Mouse (Mus musculus): ENCODE results near the gene Agk. TPM values are rescaled to one million over a fixed set of nuclear protein-coding genes. Genes with fewer than 3 reads are reported as not detected.
A peak's percentile ranks its signal among the peaks of the same experiment; 100 is the strongest.

Gene Agk
- polyA plus RNA-seq, 1 experiment from 2014 or later = 68.2 TPM

DNA sequence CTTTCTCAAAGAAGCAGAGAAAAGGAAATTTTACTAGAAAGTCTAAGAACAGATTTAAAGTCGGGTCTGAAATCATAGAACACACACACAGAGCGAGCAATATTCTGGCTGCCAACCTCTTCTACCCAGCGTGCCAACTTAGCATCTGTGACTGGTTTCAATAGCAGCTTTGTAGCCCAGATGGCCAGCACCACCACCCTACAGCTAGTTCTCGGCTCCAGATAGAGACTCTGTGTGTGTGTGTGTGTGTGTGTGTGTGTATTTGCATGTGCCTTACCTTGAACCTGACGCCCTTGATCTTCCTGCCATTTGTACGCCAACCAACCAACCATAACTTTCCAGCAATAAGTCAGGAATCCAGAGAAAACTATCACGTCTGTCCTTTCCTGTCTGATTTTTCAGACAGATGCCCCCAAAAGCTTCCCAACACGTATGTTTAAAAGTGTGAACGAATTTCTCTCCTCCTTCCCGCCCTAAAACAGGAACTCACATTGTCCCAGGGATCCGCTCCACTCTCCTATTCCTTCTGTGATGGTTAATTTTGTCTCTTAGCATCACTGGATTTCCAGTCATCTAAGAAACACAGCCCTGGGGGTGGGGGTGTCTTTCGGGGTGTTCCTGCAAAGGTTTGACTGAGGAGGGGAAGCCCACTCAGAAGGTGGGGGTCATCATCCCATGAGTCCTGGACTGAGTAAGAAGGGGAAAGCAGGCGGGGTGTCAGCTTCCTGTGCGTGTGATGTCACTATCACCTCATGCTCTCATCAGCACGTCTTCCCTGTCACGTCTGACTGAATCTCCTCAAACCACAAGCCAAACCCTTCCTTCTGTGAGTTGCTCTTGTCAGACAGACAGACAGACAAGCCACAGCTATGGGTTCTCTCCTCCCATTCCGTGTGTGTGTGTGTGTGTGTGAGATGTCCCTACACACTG lies 107.6 kb downstream of the Agk start:
- ATAC-seq = 0 out of 2 replicates have a peak, but pooled peaks have one; percentile 4
- H3K27me3 ChIP-seq (replicated peaks; ENCODE audit: control insufficient read depth, insufficient read depth, low read length) = no peaks in the 10 kb centered on the region
- peak overlapping the region; percentile 42; the same call in 1 of the 2 replicates for H3K27ac ChIP-seq (ENCODE audit: low read depth, low read length)
- no peaks in the 10 kb centered on the region for H3K36me3 ChIP-seq (ENCODE audit: control insufficient read depth, insufficient read depth, low read length)
- no peak overlapping the region for H3K4me3 ChIP-seq (ENCODE audit: low read length)
- no peak overlapping the region for H3K9ac ChIP-seq (ENCODE audit: low read depth, low read length)
- peaks cover 32% of the 10 kb centered on the region for H3K4me1 ChIP-seq (ENCODE audit: control insufficient read depth, insufficient read depth, low read depth, low read length)
- 78% methylated on average over 17 of the region's 17 CpGs for WGBS
- H3K4me2 ChIP-seq (ENCODE audit: low read length) = 0 out of 2 replicates have a peak overlapping the region, but pooled peaks have one; percentile 27
- H3K9me3 ChIP-seq (ENCODE audit: control insufficient read depth, low read length) = no peaks in the 10 kb centered on the region

GRCm38 (mm10) chr6:40434697-40435096 lies 109.7 kb downstream of the Agk start:
- no peaks in the 10 kb centered on the region for H3K36me3 ChIP-seq (ENCODE audit: control insufficient read depth, insufficient read depth, low read length)
- no peaks in the 10 kb centered on the region for H3K9me3 ChIP-seq (ENCODE audit: control insufficient read depth, low read length)
- 8% methylated on average over 7 of the region's 7 CpGs for WGBS
- H3K4me1 ChIP-seq (ENCODE audit: control insufficient read depth, insufficient read depth, low read depth, low read length) = peaks cover 22% of the 10 kb centered on the region
- H3K27ac ChIP-seq (ENCODE audit: low read depth, low read length) = peak overlapping the region; percentile 87
- H3K4me2 ChIP-seq (ENCODE audit: low read length) = peak overlapping the region; percentile 82
- H3K27me3 ChIP-seq (replicated peaks; ENCODE audit: control insufficient read depth, insufficient read depth, low read length) = no peaks in the 10 kb centered on the region
- peak overlapping the region; percentile 82 for H3K9ac ChIP-seq (ENCODE audit: low read depth, low read length)
- peak overlapping the region; percentile 66 for H3K4me3 ChIP-seq (ENCODE audit: low read length)
- 0 out of 2 replicates have a peak, but pooled peaks have one; percentile 5 for ATAC-seq

- 0 out of 2 replicates have a peak, but pooled peaks cover 2% of the 10 kb centered on the region for H3K27me3 ChIP-seq (replicated peaks; ENCODE audit: control insufficient read depth, insufficient read depth, low read length)
- peak overlapping the region; percentile 66 for H3K4me3 ChIP-seq (ENCODE audit: low read length)
- peak overlapping the region; percentile 82 for H3K4me2 ChIP-seq (ENCODE audit: low read length)
- H3K9ac ChIP-seq (ENCODE audit: low read depth, low read length) = peak overlapping the region; percentile 82
- peaks cover 20% of the 10 kb centered on the region for H3K4me1 ChIP-seq (ENCODE audit: control insufficient read depth, insufficient read depth, low read depth, low read length)
- H3K27ac ChIP-seq (ENCODE audit: low read depth, low read length) = peak overlapping the region; percentile 87
- H3K36me3 ChIP-seq (ENCODE audit: control insufficient read depth, insufficient read depth, low read length) = no peaks in the 10 kb centered on the region
- 1% methylated on average over 56 of the region's 72 CpGs for WGBS
- peak; percentile 78 for ATAC-seq
- H3K9me3 ChIP-seq (ENCODE audit: control insufficient read depth, low read length) = no peaks in the 10 kb centered on the region
Measured at GRCm38 (mm10) chr6:40435151-40436046, 110.4 kb downstream of the Agk start.

- WGBS = under 1% methylated on average over 29 of the region's 38 CpGs
- peak within 1 kb of the TSS; percentile 82 for H3K9ac ChIP-seq (ENCODE audit: low read depth, low read length)
- ATAC-seq = peak; percentile 89
Measured at GRCm38 (mm10) chr6:40436047-40436483, 111.1 kb downstream of the Agk start, which contains the start of gene E330009J07Rik. TSS of gene E330009J07Rik (minus strand) at chr6:40436135.

GRCm38 (mm10) chr6:40438936-40439335 lies 114.0 kb downstream of the Agk start, which contains the start of gene Wee2:
TSS of gene Wee2 (plus strand) at chr6:40439088.
- 63% methylated on average over 5 of the region's 5 CpGs for WGBS
- no peak within 1 kb of the TSS for H3K27ac ChIP-seq (ENCODE audit: low read depth, low read length)
- no peak for ATAC-seq
- H3K27me3 ChIP-seq (replicated peaks; ENCODE audit: control insufficient read depth, insufficient read depth, low read length) = 0 out of 2 replicates have a peak, but pooled peaks cover 2% of the 10 kb centered on the region
- no peak within 1 kb of the TSS for H3K9ac ChIP-seq (ENCODE audit: low read depth, low read length)
- no peaks in the 10 kb centered on the region for H3K9me3 ChIP-seq (ENCODE audit: control insufficient read depth, low read length)
- peaks cover 10% of the 10 kb centered on the region for H3K4me1 ChIP-seq (ENCODE audit: control insufficient read depth, insufficient read depth, low read depth, low read length)
- no peaks in the 10 kb centered on the region for H3K36me3 ChIP-seq (ENCODE audit: control insufficient read depth, insufficient read depth, low read length)
- H3K4me2 ChIP-seq (ENCODE audit: low read length) = no peak within 1 kb of the TSS
- no peak within 1 kb of the TSS for H3K4me3 ChIP-seq (ENCODE audit: low read length)

More at GRCm38 (mm10) chr6:40436047-40436483, 111.1 kb downstream of the Agk start, which contains the start of gene E330009J07Rik:
- H3K9me3 ChIP-seq (ENCODE audit: control insufficient read depth, low read length) = no peaks in the 10 kb centered on the region
- H3K27me3 ChIP-seq (replicated peaks; ENCODE audit: control insufficient read depth, insufficient read depth, low read length) = 0 out of 2 replicates have a peak, but pooled peaks cover 2% of the 10 kb centered on the region
- H3K4me2 ChIP-seq (ENCODE audit: low read length) = peak within 1 kb of the TSS; percentile 82
- peaks cover 20% of the 10 kb centered on the region for H3K4me1 ChIP-seq (ENCODE audit: control insufficient read depth, insufficient read depth, low read depth, low read length)
- H3K4me3 ChIP-seq (ENCODE audit: low read length) = peak within 1 kb of the TSS; percentile 66
- no peaks in the 10 kb centered on the region for H3K36me3 ChIP-seq (ENCODE audit: control insufficient read depth, insufficient read depth, low read length)
- H3K27ac ChIP-seq (ENCODE audit: low read depth, low read length) = peak within 1 kb of the TSS; percentile 87

DNA sequence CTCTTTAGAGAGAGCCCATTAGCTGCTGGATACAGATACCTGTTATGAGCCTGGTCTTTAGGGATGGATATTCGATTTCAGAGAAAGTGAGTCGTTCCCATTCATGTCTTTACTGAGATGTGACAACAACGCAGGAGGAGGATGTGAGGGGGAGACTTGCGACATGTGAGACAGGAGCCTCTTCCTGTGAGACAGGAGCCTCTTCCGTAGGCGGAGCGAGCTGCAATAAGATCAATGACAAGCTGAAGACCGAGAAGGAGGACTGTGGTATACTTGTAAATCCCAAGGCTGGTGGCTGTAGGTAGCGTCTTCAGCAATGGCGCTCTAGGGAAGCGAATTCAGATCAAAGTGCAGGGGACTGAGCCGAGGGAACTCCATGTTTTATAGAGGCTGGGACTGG lies 114.8 kb downstream of the Agk start:
- Histone ChIP-seq H3K4me2 (ENCODE audit: low read length) (no peak overlapping the region), H3K4me1 (ENCODE audit: control insufficient read depth, insufficient read depth, low read depth, low read length) (peaks cover 2% of the 10 kb centered on the region; the same call in 1 of the 2 replicates), H3K9ac (ENCODE audit: low read depth, low read length) (no peak overlapping the region), H3K4me3 (ENCODE audit: low read length) (no peak overlapping the region), H3K9me3 (ENCODE audit: control insufficient read depth, low read length) (no peaks in the 10 kb centered on the region), H3K27me3 (replicated peaks; ENCODE audit: control insufficient read depth, insufficient read depth, low read length) (0 out of 2 replicates have a peak, but pooled peaks cover 2% of the 10 kb centered on the region), H3K27ac (ENCODE audit: low read depth, low read length) (no peak overlapping the region), H3K36me3 (ENCODE audit: control insufficient read depth, insufficient read depth, low read length) (no peaks in the 10 kb centered on the region)
- WGBS = 55% methylated on average over 12 of the region's 12 CpGs
- ATAC-seq = no peak

DNA sequence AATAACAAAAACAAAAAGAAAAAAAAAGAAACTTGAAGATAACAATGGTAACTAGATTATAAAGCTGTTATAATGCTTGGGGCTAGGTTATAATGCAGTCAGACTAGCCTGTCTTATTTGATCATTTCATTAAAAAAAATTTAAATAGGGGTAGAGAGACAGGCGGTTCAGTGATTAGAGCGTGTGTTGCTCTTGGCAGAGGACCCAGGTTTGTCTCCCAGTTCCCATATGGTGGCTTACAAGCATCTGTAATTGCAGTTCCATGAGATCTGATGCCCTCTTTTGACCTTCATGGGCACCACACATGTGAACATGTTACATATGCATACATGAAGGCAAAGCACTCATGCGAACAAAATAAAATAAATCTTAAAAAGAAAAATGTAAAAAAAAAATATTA lies 116.3 kb downstream of the Agk start:
- ATAC-seq = no peak
- 52% methylated on average over 3 of the region's 3 CpGs for WGBS
- H3K4me1 ChIP-seq (ENCODE audit: control insufficient read depth, insufficient read depth, low read depth, low read length) = no peaks in the 10 kb centered on the region
- 0 out of 2 replicates have a peak, but pooled peaks cover 2% of the 10 kb centered on the region for H3K27me3 ChIP-seq (replicated peaks; ENCODE audit: control insufficient read depth, insufficient read depth, low read length)
- H3K4me2 ChIP-seq (ENCODE audit: low read length) = no peak overlapping the region
- H3K4me3 ChIP-seq (ENCODE audit: low read length) = no peak overlapping the region
- no peak overlapping the region for H3K9ac ChIP-seq (ENCODE audit: low read depth, low read length)
- H3K36me3 ChIP-seq (ENCODE audit: control insufficient read depth, insufficient read depth, low read length) = no peaks in the 10 kb centered on the region
- no peak overlapping the region for H3K27ac ChIP-seq (ENCODE audit: low read depth, low read length)
- no peaks in the 10 kb centered on the region for H3K9me3 ChIP-seq (ENCODE audit: control insufficient read depth, low read length)

GRCm38 (mm10) chr6:40441755-40442154 lies 116.8 kb downstream of the Agk start:
- no peak for ATAC-seq
- no peaks in the 10 kb centered on the region for H3K9me3 ChIP-seq (ENCODE audit: control insufficient read depth, low read length)
- no peak overlapping the region for H3K4me3 ChIP-seq (ENCODE audit: low read length)
- H3K4me1 ChIP-seq (ENCODE audit: control insufficient read depth, insufficient read depth, low read depth, low read length) = no peaks in the 10 kb centered on the region
- H3K27me3 ChIP-seq (replicated peaks; ENCODE audit: control insufficient read depth, insufficient read depth, low read length) = 0 out of 2 replicates have a peak, but pooled peaks cover 2% of the 10 kb centered on the region
- 49% methylated on average over 3 of the region's 3 CpGs for WGBS
- no peak overlapping the region for H3K27ac ChIP-seq (ENCODE audit: low read depth, low read length)
- H3K4me2 ChIP-seq (ENCODE audit: low read length) = no peak overlapping the region
- no peak overlapping the region for H3K9ac ChIP-seq (ENCODE audit: low read depth, low read length)
- H3K36me3 ChIP-seq (ENCODE audit: control insufficient read depth, insufficient read depth, low read length) = no peaks in the 10 kb centered on the region
